Mouse (Mus musculus): ENCODE measurements around the gene Abcc3. TPM values are rescaled to one million over a fixed set of nuclear protein-coding genes. Genes with fewer than 3 reads are reported as not detected.
A peak's percentile ranks its signal among the peaks of the same experiment; 100 is the strongest.

The Abcc3 gene
- total RNA-seq, 2 experiments from 2014 or later: 2.2 to 2.9 TPM

- no peak for DNase-seq
Observed at GRCm38 (mm10) chr11:94324618-94325017, 68.2 kb downstream of the Abcc3 start.

GRCm38 (mm10) chr11:94323271-94323925 is 69.4 kb downstream of the Abcc3 start:
- no peak for DNase-seq

- no peak for DNase-seq
Observed at GRCm38 (mm10) chr11:94322636-94323035, 70.2 kb downstream of the Abcc3 start.

- DNase-seq: peak; percentile 94 to 96
Observed at GRCm38 (mm10) chr11:94321931-94322400, 70.8 kb downstream of the Abcc3 start, which contains the start of gene Luc7l3. Gene Luc7l3, minus strand, starts transcription at chr11:94321988.

DNA sequence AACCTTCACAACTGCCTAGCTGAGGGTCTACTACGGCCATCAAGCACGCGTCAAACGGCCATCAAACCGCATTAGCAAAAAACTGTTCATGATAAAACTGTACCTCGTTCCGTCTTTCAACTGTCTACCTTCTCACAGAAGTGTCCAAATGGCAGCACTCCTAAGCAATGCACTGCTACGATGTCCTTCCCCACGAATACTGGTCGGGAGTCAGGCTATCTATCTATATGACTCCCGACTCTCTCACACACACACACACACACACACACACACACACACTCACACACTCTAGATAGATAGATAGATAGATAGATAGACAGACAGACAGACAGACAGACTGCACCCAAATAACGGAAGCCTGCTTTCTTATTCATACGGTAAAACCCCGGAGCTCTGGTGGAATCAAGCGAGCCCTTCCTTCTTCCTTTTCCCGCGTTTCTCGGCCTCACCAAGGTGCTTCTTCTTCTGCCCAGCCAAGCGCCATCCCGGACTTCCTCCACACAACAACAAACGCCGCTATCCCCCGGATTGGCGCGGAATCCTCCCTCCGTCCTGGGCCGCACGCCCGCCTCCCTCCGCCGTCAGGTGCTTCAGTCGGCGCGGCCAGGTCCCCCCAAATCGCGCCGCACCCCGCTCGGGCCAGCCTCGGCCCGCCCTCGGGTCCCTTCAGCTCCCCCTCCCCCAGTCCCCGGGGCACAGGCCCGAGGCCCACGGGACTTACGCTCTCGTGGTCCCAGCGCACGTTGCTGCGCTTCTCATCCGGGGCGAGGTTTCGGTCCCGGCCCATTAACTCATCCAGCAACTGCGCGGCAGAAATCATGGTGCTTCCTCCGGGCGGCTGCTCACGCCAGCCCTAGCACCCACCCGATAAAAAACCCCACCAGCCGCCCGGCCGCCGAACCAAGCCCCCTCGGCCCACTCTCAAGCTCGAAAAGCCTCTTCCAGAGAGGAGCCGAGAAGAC is 71.5 kb downstream of the Abcc3 start:
- no peak for DNase-seq

- no peak for DNase-seq
Observed at GRCm38 (mm10) chr11:94318056-94318455, 74.7 kb downstream of the Abcc3 start.

GRCm38 (mm10) chr11:94317515-94317914 is 75.3 kb downstream of the Abcc3 start:
- no peak for DNase-seq

DNA sequence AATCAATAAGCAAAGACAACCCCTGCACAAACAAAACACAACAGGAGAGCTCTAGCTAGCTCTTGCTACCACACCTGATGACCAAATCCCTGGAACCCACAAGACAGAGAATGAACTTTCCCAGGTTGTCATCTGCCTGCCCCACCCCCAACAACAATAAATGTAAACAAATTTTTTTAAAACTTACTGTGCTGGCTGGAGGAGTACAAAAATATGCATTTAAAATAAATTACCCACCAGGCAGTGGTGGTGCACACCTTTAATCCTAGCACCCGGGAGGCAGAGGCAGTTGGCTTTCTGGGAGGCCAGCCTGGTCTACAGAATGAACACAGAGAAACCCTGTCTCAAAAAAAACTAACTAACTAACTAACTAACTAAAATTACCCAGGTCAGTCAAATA is 75.8 kb downstream of the Abcc3 start:
- no peak for DNase-seq

DNA sequence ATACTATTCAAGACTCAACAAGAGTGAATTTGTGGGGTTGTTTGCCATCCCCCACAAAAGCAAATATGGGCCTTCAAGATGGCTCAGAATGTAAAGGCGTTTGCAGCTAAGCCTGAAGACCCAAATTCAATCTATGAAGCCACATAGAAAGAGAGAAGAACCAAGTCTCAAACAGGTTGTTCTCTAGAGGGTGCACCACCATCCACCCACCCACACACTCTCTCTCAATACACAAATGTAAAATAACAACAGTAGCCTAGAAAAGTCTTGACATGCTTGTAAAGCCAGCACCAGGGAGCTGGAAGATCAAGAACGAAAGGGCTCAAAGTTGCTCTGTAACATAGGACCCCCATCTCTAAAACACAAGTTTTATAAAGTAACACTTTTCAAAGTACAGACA is 76.3 kb downstream of the Abcc3 start:
- no peak for DNase-seq

DNA sequence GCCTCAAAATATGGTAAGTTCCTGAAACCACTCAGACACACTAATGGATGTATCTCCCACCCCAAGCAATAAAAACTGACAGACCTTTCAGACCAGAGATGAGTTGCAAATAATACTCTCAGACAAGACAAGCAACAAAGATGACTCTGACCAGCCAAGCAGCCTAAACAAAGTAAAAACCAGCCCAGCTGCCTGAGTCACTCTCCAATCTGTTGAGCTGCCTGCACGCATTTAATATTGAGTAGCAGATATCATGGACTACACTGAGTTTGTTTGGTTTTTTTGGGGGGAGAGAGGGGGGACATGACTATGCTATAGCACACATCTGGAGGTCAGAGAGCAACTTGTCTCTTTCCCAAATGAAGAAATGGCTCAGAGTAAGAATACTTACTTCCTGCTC is 77.5 kb downstream of the Abcc3 start:
- DNase-seq: no peak

DNA sequence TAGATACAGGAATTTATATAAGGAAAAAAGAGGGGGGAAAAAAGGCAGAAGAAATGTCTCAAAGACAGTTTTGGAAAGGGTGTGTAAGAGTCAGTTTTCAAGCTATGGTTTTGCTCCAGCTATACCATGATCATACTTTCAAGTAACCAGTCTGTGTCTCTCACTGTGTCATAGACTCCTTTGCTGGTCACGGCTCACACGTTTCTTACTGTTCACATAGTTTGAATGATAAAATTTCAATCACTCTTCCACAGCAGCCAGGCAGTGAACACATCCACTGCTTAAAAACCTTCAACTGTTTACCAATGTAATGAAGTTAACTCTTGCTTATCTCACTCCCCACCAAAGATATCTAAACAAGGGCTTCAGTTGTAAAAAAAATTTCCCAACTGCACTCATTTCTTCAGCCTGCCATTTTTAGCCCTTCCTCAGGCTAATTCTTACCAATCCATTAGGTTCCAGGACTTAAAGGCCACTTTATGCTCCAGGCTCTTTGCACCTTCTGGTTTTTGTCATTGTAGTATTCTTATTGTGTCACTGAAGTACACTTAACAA is 78.6 kb downstream of the Abcc3 start:
- no peak for DNase-seq

- no peak for DNase-seq
Observed at GRCm38 (mm10) chr11:94312733-94313132, 80.1 kb downstream of the Abcc3 start.

- DNase-seq: no peak
Observed at GRCm38 (mm10) chr11:94294996-94295845, 97.6 kb downstream of the Abcc3 start.

Other genes with a start within 250 kb of the Abcc3 start
- gene Tob1, start 181.5 kb downstream of the Abcc3 start, total RNA-seq (2021): 10 to 100 TPM; 37.5 to 37.7 TPM
- gene Wfikkn2, start 147.0 kb downstream of the Abcc3 start, total RNA-seq (2021): under 1 TPM; 0.25 to 0.61 TPM
- gene Gm21885, start 111.1 kb downstream of the Abcc3 start, total RNA-seq (2021): not detected
- gene Luc7l3, start 71.0 kb downstream of the Abcc3 start, total RNA-seq (2021): 100 to 1,000 TPM; 120 to 123 TPM
- gene Ankrd40, start 65.0 kb downstream of the Abcc3 start, total RNA-seq (2021): 100 to 1,000 TPM; 127 to 131 TPM
- 10 to 100 TPM; 65.7 to 81.0 TPM for gene Cacna1g, start 81.2 kb upstream of the Abcc3 start, total RNA-seq (2021)
- under 1 TPM in 1 of 2 experiments, not detected in 1; 0.45 TPM for gene Spata20, start 93.2 kb upstream of the Abcc3 start, total RNA-seq (2021)
- 1 to 10 TPM; 1.4 to 1.8 TPM for gene Epn3, start 107.0 kb upstream of the Abcc3 start, total RNA-seq (2021)
- gene Mycbpap, start 128.7 kb upstream of the Abcc3 start, total RNA-seq (2021): 1 to 10 TPM; 2.8 to 3.6 TPM
- 1 to 10 TPM; 9.0 to 9.8 TPM for gene Rsad1, start 156.3 kb upstream of the Abcc3 start, total RNA-seq (2021)
- under 1 TPM; 0.27 to 0.53 TPM for gene Chad, start 172.1 kb upstream of the Abcc3 start, total RNA-seq (2021)
- 10 to 100 TPM; 15.1 to 17.1 TPM for gene Acsf2, start 208.9 kb upstream of the Abcc3 start, total RNA-seq (2021)
- 10 to 100 TPM; 78.7 to 81.1 TPM for gene Lrrc59, start 236.8 kb upstream of the Abcc3 start, total RNA-seq (2021)

Data from layer of hippocampus, postnatal 36 days (tissue).